Mouse (Mus musculus): ENCODE results near the gene Psmb2. TPM values are rescaled to one million over a fixed set of nuclear protein-coding genes. Genes with fewer than 3 reads are reported as not detected.

The Psmb2 gene
- polyA plus RNA-seq, 1 experiment from 2014 or later = 464 TPM

DNA sequence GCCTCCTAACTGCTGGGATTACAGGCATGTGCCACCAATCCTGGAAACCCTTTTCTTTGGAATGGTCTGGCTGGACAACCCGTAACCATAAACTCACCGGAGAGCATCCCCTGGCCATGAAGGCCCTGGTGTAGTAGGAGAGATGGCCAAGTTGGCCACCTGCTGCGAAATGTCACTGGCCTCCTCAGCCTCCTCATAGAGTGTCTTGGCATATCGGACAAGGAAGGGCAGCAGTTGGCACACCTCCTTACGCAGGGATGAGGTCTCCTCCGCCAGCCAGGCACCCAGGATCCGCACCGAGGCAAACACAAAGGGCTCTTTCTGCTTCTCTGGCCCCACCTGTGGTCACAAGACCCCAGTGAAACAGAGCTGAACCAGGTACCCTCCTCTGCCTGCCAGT is 71.0 kb downstream of the Psmb2 start:
- Histone ChIP-seq H3K4me2 (no peak overlapping the region), H3K36me3 (peaks cover 66% of the 10 kb centered on the region), H3K4me1 (replicated peaks) (peaks cover 45% of the 10 kb centered on the region), H3K4me3 (no peak overlapping the region), H3K9me3 (no peaks in the 10 kb centered on the region), H3K27me3 (peaks cover 4% of the 10 kb centered on the region; the same call in 1 of the 2 replicates), H3K27ac (replicated peaks) (no peak overlapping the region), H3K9ac (peak overlapping the region; percentile 47; the same call in 1 of the 2 replicates)
- no peak for ATAC-seq (ENCODE audit: low read depth)
- WGBS = 91% methylated on average over 8 of the region's 8 CpGs

DNA sequence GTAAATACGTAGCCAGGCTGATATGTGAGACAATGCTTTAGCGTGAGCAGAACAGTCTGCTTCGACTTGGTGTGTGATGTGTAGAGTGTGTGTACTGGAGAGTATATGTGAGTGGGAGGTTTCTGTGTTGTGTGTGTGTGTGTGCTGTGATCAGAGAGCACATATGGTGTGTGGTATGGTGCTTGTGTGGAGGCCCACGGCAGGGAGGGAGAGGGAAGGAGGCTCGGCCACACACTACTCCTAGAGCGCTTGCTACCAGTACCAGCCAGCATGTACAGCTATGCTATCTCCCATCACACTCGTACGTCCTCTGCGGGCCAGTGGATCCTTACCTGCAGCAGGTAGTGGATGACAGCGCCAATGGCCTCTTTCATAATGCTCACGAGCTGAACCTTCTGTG is 72.1 kb downstream of the Psmb2 start:
- H3K4me3 ChIP-seq = no peak overlapping the region; the same call in 1 of the 2 replicates
- peaks cover 54% of the 10 kb centered on the region for H3K36me3 ChIP-seq
- H3K4me2 ChIP-seq = peak overlapping the region; percentile 31; the same call in 1 of the 2 replicates
- H3K27me3 ChIP-seq = no peaks in the 10 kb centered on the region
- H3K4me1 ChIP-seq (replicated peaks) = peaks cover 49% of the 10 kb centered on the region
- peak overlapping the region; percentile 91 for H3K9ac ChIP-seq
- H3K27ac ChIP-seq (replicated peaks) = no peak overlapping the region
- no peaks in the 10 kb centered on the region for H3K9me3 ChIP-seq
- 89% methylated on average over 11 of the region's 11 CpGs for WGBS
- ATAC-seq (ENCODE audit: low read depth) = no peak

DNA sequence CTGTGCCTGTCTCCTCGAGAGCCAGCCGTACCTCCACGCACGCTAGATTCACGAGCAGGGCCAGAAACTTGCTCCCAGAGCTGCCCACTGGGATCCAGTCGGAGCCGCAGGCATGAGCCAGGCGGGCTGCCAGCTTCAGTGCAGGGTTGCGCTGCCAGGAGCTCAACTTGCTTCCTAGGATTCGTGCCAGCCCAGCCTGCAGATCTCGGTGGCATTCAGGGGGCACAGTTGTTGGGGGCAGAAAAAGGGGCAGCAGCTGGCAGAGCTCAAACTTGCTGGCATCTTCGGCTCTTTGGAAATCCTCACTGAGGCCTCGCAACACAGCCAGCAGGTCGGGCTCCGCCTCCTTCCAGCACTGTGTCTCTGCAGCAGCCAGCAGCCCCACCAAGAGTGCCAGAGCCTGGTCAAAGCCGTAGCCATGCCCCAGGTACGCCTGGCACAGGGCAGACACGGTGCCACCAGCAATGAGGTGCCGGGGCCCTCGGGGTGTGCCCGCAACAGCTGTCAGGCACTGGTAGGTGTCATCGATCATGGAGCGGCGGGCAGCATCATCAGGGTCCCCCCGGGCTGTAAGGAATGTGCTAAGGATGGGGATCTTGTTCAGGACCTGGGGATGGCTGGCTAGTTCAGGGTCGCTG is 72.7 kb downstream of the Psmb2 start:
- Histone ChIP-seq H3K4me2 (peak overlapping the region; percentile 31), H3K36me3 (peaks cover 48% of the 10 kb centered on the region), H3K9me3 (no peaks in the 10 kb centered on the region), H3K4me3 (no peak overlapping the region), H3K27ac (replicated peaks) (peak overlapping the region; percentile 61; the same call in 1 of the 2 replicates), H3K4me1 (replicated peaks) (peaks cover 55% of the 10 kb centered on the region), H3K9ac (peak overlapping the region; percentile 91; the same call in 1 of the 2 replicates), H3K27me3 (no peaks in the 10 kb centered on the region)
- ATAC-seq (ENCODE audit: low read depth) = no peak
- 77% methylated on average over 26 of the region's 26 CpGs for WGBS

DNA sequence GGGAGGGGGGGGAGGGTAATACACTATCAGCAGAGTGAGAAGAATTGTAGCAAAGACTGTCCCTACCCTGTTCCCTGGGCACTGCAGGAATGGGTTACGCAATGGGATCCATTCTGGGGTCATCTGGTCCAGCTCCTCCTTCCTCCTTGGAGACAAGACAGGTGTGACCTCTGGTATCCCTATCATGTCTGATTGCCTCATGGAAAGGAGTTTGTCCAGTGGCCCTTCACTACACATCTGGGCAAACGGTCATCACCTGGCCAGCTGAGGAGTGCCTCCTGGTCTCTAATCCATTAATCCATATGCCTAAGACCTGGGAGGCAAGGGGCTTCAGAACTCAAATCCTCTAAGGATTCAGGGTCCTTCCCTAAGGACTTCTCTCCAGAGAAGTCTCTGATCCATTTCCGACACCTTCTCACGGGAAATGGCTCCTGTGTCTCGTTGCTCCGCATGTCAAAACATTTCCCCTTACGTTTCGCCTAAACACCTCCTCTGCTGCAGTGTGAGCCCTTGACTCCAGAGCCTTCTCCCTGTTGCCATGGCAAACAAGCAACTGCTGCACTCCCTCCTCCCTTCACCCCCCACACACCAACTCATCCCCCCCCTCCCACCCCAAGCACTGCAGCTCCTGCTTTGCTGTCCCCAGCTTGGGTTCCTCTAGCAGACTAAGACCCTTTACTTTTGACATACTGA is 73.6 kb downstream of the Psmb2 start:
- H3K27ac ChIP-seq (replicated peaks) = no peak overlapping the region
- no peaks in the 10 kb centered on the region for H3K9me3 ChIP-seq
- H3K4me2 ChIP-seq = peak overlapping the region; percentile 90
- 79% methylated on average over 8 of the region's 8 CpGs for WGBS
- peak overlapping the region; percentile 96 for H3K4me3 ChIP-seq
- peaks cover 57% of the 10 kb centered on the region for H3K4me1 ChIP-seq (replicated peaks)
- peaks cover 40% of the 10 kb centered on the region for H3K36me3 ChIP-seq
- no peaks in the 10 kb centered on the region for H3K27me3 ChIP-seq
- peak overlapping the region; percentile 91 for H3K9ac ChIP-seq
- no peak for ATAC-seq (ENCODE audit: low read depth)

GRCm38 (mm10) chr4:126751556-126752023 is 74.2 kb downstream of the Psmb2 start:
- Histone ChIP-seq H3K4me2 (peak overlapping the region; percentile 90), H3K4me1 (replicated peaks) (peaks cover 57% of the 10 kb centered on the region), H3K36me3 (peaks cover 34% of the 10 kb centered on the region), H3K27ac (replicated peaks) (0 out of 2 replicates have a peak overlapping the region, but pooled peaks have one; percentile 98), H3K4me3 (peak overlapping the region; percentile 96), H3K27me3 (no peaks in the 10 kb centered on the region), H3K9ac (peak overlapping the region; percentile 91), H3K9me3 (no peaks in the 10 kb centered on the region)
- no peak for ATAC-seq (ENCODE audit: low read depth)
- 64% methylated on average over 10 of the region's 10 CpGs for WGBS

GRCm38 (mm10) chr4:126752024-126752607 is 74.7 kb downstream of the Psmb2 start:
- Histone ChIP-seq H3K4me2 (peak overlapping the region; percentile 90), H3K9me3 (no peaks in the 10 kb centered on the region), H3K4me3 (peak overlapping the region; percentile 96), H3K27ac (replicated peaks) (peak overlapping the region; percentile 98), H3K4me1 (replicated peaks) (peaks cover 57% of the 10 kb centered on the region), H3K9ac (peak overlapping the region; percentile 91), H3K36me3 (peaks cover 32% of the 10 kb centered on the region), H3K27me3 (no peaks in the 10 kb centered on the region)
- 3% methylated on average over 13 of the region's 13 CpGs for WGBS
- ATAC-seq (ENCODE audit: low read depth) = no peak

- H3K27ac ChIP-seq (replicated peaks) = peak overlapping the region; percentile 98
- peaks cover 32% of the 10 kb centered on the region for H3K36me3 ChIP-seq
- peak overlapping the region; percentile 90 for H3K4me2 ChIP-seq
- peak overlapping the region; percentile 91 for H3K9ac ChIP-seq
- no peaks in the 10 kb centered on the region for H3K27me3 ChIP-seq
- H3K4me3 ChIP-seq = peak overlapping the region; percentile 96
- peak; percentile 9 for ATAC-seq (ENCODE audit: low read depth)
- peaks cover 57% of the 10 kb centered on the region for H3K4me1 ChIP-seq (replicated peaks)
- H3K9me3 ChIP-seq = no peaks in the 10 kb centered on the region
- WGBS = under 1% methylated on average over 23 of the region's 23 CpGs
Observed at GRCm38 (mm10) chr4:126752608-126753141, 75.2 kb downstream of the Psmb2 start.

GRCm38 (mm10) chr4:126753268-126754230 is 76.1 kb downstream of the Psmb2 start, which contains the start of the genes Ncdn and AU040320:
Ncdn (minus strand) TSS chr4:126753438.
AU040320 (plus strand) TSS chr4:126753544.
- peak; percentile 98 for ATAC-seq (ENCODE audit: low read depth)
- Histone ChIP-seq H3K27ac (replicated peaks) (peak within 1 kb of the TSS; percentile 98), H3K4me2 (peak within 1 kb of the TSS; percentile 90), H3K9ac (peak within 1 kb of the TSS; percentile 91), H3K36me3 (peaks cover 32% of the 10 kb centered on the region), H3K4me1 (replicated peaks) (peaks cover 52% of the 10 kb centered on the region), H3K4me3 (peak within 1 kb of the TSS; percentile 96), H3K9me3 (no peaks in the 10 kb centered on the region), H3K27me3 (no peaks in the 10 kb centered on the region)
- WGBS = under 1% methylated on average over 71 of the region's 71 CpGs

GRCm38 (mm10) chr4:126754231-126754611 is 76.8 kb downstream of the Psmb2 start:
- Histone ChIP-seq H3K9ac (peak overlapping the region; percentile 91), H3K27ac (replicated peaks) (peak overlapping the region; percentile 98), H3K4me3 (peak overlapping the region; percentile 96), H3K4me1 (replicated peaks) (peaks cover 45% of the 10 kb centered on the region), H3K27me3 (no peaks in the 10 kb centered on the region), H3K36me3 (peaks cover 26% of the 10 kb centered on the region), H3K9me3 (no peaks in the 10 kb centered on the region), H3K4me2 (peak overlapping the region; percentile 90)
- ATAC-seq (ENCODE audit: low read depth) = no peak
- 1% methylated on average over 12 of the region's 12 CpGs for WGBS

GRCm38 (mm10) chr4:126754736-126755374 is 77.4 kb downstream of the Psmb2 start:
- Histone ChIP-seq H3K27ac (replicated peaks) (no peak overlapping the region), H3K9ac (peak overlapping the region; percentile 91), H3K4me3 (peak overlapping the region; percentile 96), H3K36me3 (peaks cover 28% of the 10 kb centered on the region), H3K4me2 (peak overlapping the region; percentile 90), H3K4me1 (replicated peaks) (peaks cover 39% of the 10 kb centered on the region), H3K9me3 (no peaks in the 10 kb centered on the region), H3K27me3 (no peaks in the 10 kb centered on the region)
- 43% methylated on average over 12 of the region's 12 CpGs for WGBS
- no peak for ATAC-seq (ENCODE audit: low read depth)

Data from neural tube, embryonic 13.5 days (tissue).